Mouse (Mus musculus): ENCODE data around the gene Defb39. TPM values are rescaled to one million over a fixed set of nuclear protein-coding genes. Genes with fewer than 3 reads are reported as not detected.

Defb39 gene
- polyA plus RNA-seq (2014; fragmentation: Illumina TruSeq; extraction: RNeasy Lipid Tissue Mini Kit (QIAGEN cat#74804); ENCODE audit: low read depth, low replicate concordance) = not detected

GRCm38 (mm10) chr8:19064710-19065109 is at the start of gene Defb39:
TSS of gene Defb39 (minus strand) at chr8:19064810.

GRCm38 (mm10) chr8:19026466-19026865 is 38.1 kb downstream of the Defb39 start, which contains the start of gene Defb38:
TSS of gene Defb38 (minus strand) at chr8:19026566.

Other genes starting within 250 kb of the Defb39 start
- gene Defb40, start 86.6 kb downstream of the Defb39 start, polyA plus RNA-seq (2014; fragmentation: Illumina TruSeq; extraction: RNeasy Lipid Tissue Mini Kit (QIAGEN cat#74804); ENCODE audit: low read depth, low replicate concordance) = not detected
- not detected for gene Defb37, start 73.8 kb downstream of the Defb39 start, polyA plus RNA-seq (2014; fragmentation: Illumina TruSeq; extraction: RNeasy Lipid Tissue Mini Kit (QIAGEN cat#74804); ENCODE audit: low read depth, low replicate concordance)
- not detected for gene Defb38, start 38.2 kb downstream of the Defb39 start, polyA plus RNA-seq (2014; fragmentation: Illumina TruSeq; extraction: RNeasy Lipid Tissue Mini Kit (QIAGEN cat#74804); ENCODE audit: low read depth, low replicate concordance)
- not detected for gene Defb12, start 50.0 kb upstream of the Defb39 start, polyA plus RNA-seq (2014; fragmentation: Illumina TruSeq; extraction: RNeasy Lipid Tissue Mini Kit (QIAGEN cat#74804); ENCODE audit: low read depth, low replicate concordance)
- gene Defb34, start 58.9 kb upstream of the Defb39 start, polyA plus RNA-seq (2014; fragmentation: Illumina TruSeq; extraction: RNeasy Lipid Tissue Mini Kit (QIAGEN cat#74804); ENCODE audit: low read depth, low replicate concordance) = not detected
- not detected for gene Gm45826, start 76.0 kb upstream of the Defb39 start, polyA plus RNA-seq (2014; fragmentation: Illumina TruSeq; extraction: RNeasy Lipid Tissue Mini Kit (QIAGEN cat#74804); ENCODE audit: low read depth, low replicate concordance)
- not detected for gene Defb14, start 129.5 kb upstream of the Defb39 start, polyA plus RNA-seq (2014; fragmentation: Illumina TruSeq; extraction: RNeasy Lipid Tissue Mini Kit (QIAGEN cat#74804); ENCODE audit: low read depth, low replicate concordance)
- not detected for gene Defb4, start 133.9 kb upstream of the Defb39 start, polyA plus RNA-seq (2014; fragmentation: Illumina TruSeq; extraction: RNeasy Lipid Tissue Mini Kit (QIAGEN cat#74804); ENCODE audit: low read depth, low replicate concordance)
- not detected for gene Defb6, start 160.7 kb upstream of the Defb39 start, polyA plus RNA-seq (2014; fragmentation: Illumina TruSeq; extraction: RNeasy Lipid Tissue Mini Kit (QIAGEN cat#74804); ENCODE audit: low read depth, low replicate concordance)
- not detected for gene Defb46, start 175.1 kb upstream of the Defb39 start, polyA plus RNA-seq (2014; fragmentation: Illumina TruSeq; extraction: RNeasy Lipid Tissue Mini Kit (QIAGEN cat#74804); ENCODE audit: low read depth, low replicate concordance)
- not detected for gene Defb5, start 182.8 kb upstream of the Defb39 start, polyA plus RNA-seq (2014; fragmentation: Illumina TruSeq; extraction: RNeasy Lipid Tissue Mini Kit (QIAGEN cat#74804); ENCODE audit: low read depth, low replicate concordance)
- not detected for gene Defb3, start 228.6 kb upstream of the Defb39 start, polyA plus RNA-seq (2014; fragmentation: Illumina TruSeq; extraction: RNeasy Lipid Tissue Mini Kit (QIAGEN cat#74804); ENCODE audit: low read depth, low replicate concordance)